Mouse (Mus musculus): ENCODE measurements around the gene D17Wsu92e.

The D17Wsu92e gene

DNA sequence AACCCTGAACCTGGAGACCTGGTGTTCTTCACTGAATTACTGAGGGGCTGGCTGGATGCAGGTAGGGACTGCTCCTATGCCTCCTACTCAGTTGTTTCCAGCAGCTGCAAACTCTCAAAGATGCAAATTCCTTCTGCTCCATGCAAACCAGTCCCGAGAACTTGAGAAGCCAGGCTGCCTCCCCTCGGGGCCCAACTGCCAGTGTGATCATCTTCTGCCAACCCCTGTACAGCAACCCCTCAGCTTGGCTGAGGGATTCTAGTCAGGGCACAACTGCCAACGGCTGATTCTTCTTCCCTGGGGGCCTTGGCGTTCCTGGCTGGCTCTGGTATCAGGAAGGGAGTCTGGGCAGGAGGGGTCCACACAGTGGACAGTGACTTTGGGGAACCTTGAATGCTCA, 74.0 kb downstream of the D17Wsu92e start:
- no peak for DNase-seq (ENCODE audit: low read depth, low spot score)

DNA sequence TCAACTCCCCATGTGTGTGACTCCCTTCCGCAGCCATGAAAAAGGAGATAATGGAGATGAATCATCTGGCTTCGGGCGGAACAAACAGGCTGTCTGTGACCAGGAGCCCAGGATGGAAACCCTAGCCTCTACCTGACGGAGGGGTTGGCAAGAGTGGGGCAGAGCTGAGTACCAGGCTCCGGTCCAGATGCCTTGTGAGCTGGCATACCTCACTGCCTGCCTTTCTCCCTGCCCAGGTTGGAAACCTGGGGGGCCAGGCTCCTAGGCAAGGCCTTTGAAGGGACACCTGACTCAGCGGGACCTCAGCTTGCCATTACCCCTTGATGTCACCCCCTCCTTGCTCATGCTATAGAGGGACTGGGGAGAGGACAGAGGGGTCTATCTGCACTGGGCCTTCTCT, 79.5 kb downstream of the D17Wsu92e start:
- no peak for DNase-seq (ENCODE audit: low read depth, low spot score)

DNA sequence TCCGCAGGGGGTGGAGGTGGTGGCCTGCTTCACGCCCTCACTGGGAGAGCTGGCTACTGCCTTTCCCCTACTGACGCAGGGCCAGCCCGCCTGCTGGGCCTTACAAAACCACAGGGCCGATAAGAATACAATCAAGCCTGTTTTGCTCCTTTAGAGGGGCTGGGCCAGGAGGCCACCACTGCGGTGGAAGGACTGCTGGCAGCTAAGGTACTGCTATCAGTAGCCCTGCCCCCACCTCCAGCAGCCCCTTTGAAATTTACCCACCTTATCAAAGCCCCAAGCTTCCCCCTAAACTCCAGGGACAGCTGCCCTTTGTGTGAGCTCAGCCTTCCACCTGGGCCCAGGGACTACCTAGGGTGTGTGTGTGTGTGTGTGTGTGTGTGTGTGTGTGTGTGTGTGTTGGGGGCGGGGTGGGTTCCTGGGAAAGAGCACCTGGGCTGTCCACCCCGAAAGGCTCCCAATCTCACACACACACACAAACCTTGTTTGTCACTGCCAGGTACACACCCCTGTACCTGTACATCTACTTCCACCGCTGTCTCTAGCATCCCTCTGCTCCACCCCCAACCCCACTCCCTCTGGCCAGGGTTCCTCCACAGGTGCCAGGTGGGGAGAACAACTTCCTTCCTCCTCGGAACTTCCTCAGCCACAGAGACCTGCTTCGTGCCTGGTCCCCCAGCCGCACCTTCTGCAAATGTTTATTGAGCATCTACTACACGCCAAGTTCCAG, 85.9 kb downstream of the D17Wsu92e start:
- no peak for DNase-seq (ENCODE audit: low read depth, low spot score)

DNA sequence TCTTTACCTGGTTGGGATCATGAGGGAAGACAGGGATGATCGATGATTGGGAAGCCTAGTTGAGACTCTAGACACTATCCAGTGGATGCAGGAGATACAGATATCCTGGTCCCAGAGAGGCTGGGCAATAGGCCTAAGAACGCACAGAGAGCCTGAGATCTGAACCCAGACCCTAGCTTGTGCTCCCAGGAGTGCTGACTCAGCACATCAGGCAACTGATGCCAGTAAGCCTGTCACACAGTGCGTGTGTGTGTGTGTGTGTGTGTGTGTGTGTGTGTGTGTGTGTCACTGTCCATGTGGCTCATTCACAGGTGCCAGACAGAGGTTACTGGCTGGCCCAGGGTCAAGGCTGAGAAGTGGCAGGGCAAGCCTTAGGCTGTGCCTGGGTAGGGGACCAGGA, 87.8 kb downstream of the D17Wsu92e start:
- DNase-seq (ENCODE audit: low read depth, low spot score) = no peak

DNA sequence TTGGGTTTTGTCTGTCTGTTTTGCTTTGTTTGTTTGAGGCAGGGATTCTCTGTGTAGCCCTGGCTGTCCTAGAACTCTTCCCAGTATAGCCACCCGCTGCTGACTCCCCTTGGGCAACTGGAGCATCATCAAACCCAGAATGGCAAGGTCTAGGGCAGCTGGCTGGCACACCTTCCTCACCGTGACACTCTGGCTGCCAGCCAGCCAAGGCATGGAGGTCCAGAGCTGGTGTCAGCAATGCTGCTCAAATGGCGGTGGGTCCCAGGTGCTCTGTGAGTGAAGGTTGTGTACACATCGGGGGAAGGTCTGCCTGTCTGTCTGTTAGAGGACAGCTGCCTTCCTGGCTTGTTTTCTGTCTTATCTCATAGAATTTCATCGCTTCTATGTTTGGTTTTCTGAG, 88.3 kb downstream of the D17Wsu92e start:
- DNase-seq (ENCODE audit: low read depth, low spot score) = no peak

DNA sequence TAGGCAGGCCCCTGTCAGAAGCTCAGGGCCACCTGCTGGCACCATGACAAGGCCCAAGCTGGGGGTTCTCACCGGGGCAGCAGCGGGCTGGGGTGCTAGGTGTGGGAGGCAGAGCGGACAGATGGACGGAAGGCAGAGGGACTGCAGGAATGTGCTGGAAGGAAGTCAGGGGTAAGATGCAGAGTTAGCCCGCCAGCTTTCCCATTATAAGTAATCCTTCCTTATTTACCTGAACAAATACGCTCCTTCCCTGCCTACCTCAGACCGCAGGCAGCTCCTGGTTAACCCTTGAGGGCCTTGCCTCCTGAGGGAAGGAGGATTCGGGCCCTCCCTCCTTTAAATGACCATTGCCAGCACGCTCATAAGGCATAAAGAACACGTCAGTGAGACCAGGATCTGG, 91.7 kb downstream of the D17Wsu92e start, which contains the start of gene Spdef:
TSS of gene Spdef (minus strand) at position 186 of the 400 bp plus-strand sequence.
- no peak for DNase-seq (ENCODE audit: low read depth, low spot score)

DNA sequence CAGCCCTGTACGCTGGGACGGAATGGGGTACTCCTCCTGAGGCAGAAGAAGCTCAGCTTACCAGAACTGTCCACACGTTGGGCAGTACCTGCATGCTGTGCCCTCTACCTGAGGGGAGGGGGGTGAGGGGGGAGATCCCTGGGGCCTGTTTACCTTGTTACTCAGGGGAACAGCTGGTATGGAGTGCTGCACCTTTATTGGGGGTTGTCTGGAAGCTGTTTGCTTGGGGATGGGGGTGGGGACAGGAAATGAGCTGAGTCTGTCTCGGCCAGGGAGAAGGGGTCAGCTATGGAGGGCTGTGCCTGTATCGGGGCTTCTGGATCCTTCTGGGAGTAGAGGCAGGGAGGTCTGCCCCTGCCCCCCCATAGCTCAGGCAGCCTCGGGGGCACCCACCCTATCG, 93.9 kb downstream of the D17Wsu92e start:
- DNase-seq (ENCODE audit: low read depth, low spot score) = no peak

DNA sequence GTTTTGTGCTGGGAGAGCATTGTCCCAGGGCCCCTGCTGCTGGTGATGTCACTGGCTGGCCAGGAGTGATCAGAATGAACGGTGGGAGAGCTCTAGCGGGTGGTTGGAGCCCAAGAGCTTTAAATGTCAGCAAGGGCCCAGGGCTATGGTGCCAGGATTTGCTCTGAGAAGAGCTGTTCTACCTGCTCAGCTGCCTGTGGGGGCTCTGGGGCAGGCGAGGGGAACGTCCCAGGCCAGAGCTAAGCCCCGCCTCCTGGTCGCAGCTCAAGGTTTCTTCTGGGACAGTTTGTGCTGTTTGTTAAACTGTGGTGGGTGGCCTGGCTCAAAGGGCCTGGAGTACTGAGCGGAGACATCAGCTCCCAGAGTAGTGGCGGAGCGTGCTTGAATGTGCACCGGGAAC, 95.0 kb downstream of the D17Wsu92e start:
- DNase-seq (ENCODE audit: low read depth, low spot score) = no peak

DNA sequence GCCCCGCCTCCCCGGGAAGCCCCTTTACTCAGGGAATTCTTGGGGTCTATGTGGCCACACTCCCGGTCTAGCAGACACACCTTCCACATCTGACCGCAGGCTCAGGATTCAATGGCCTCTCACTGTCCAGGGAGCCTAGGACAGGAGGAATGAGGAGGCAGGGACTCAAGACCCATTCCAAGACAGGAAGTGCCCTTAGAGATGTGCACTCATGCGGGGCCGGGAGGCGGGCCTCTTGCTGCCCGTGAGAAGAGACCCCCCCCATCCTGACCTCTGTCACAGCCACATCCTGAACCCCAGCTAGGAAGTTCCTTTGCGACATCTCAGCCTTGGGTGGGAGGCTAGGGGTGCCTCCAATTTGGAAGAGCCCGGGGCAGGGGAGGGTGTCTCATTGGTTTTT, 95.4 kb downstream of the D17Wsu92e start:
- DNase-seq (ENCODE audit: low read depth, low spot score) = no peak

DNA sequence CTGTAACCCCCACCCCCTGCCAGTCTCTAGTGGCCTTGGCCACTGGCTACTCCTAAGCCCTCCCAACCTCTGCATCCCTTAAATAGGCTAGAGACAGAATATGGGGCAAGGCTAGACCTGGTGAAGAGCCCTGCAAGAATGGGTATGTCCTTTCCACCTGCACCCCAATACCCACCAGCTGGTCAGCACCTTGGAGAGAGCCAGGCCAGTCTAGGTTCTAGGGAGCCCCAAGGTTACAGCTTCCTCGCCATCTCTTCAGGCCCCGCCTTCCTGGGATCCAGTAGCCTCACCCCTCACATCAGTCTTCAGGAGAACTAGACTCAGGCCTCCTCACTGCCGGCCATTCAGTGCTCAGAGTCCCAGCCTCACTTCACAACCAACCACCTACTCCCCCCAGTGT, 96.1 kb downstream of the D17Wsu92e start:
- no peak for DNase-seq (ENCODE audit: low read depth, low spot score)

DNA sequence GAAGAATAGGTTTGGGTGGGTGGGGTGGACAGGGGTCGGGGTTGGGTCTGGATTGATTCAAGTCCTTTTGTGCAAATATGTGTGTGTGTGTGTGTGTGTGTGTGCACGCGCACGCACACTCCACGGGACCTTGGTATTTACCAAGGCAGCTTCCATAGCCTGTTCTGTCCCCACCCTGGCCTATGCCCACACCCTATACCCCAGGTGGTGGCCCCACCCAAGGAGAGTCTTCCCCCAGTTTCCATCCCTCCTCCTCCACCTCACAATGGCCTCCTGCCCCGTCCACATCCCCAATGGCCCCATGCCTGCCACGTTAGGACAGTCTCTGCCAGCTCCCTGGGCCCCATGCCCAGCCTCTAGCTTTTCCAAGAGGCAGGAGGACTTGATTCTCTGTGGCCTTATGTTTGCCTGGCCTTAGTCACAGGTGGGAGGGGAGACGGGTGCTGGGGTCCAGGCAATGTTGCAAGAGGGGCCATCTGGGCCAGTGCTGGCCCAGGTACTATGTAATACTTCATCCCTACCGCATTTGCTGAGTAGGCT, 99.3 kb downstream of the D17Wsu92e start:
- no peak for DNase-seq (ENCODE audit: low read depth, low spot score)

DNA sequence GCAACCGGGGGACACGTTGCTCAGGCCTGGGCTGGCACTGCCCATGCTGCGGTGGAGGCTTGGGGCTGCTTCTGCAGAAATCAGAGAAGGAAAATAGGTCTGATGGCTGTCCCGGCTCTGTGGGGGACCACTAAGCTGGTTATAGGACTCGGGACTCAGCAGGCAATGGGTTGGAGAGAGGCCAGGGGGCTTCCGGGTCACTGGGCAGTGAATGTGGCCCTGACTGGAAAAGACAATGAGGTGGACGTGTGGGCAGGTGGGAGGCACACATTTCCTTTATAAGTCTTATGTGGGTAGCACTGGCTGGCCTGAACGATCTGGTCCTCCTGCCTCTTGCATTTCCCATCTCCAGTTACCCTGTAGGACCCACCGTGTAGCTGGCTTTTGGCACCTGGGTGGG, 100.1 kb downstream of the D17Wsu92e start:
- no peak for DNase-seq (ENCODE audit: low read depth, low spot score)

DNA sequence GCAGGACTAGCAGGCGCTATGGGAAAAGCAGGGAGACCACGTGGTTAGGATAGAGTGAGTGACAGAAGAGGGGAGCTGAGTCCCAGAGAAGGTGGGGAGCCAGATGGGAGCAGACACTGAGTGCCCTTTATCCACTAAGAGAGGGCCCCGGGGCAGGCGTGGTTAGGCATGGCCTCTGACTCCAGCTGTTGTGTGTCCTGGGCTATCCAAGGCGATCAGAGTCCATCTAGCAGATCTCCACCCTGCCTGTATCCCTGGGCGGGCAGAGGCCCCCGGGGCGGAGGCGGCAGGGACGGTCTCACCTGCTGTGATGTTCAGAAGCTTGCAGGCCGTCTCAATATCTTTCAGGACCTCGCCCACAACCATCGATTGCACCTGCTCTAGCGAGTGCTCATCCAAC, 100.8 kb downstream of the D17Wsu92e start:
- DNase-seq (ENCODE audit: low read depth, low spot score) = no peak

DNA sequence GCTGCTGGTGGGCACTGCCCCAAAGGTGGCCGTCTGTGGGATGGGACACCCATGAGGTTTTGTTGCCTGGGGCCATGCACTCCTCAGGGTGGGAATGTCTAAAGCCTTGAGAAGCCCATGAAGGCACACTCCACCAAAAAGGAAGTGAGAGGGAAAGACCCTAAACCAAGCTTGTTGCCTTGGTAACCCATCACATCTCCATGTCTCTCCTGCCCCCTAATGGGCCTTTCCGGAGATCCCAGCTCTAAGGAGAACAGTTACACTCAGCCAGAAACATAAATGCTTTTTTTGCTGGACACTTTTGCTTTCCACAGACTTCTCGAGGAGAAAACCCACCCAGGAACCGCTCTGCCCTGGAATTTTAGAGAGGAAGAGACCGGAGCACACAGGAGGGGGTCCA, 102.2 kb downstream of the D17Wsu92e start:
- DNase-seq (ENCODE audit: low read depth, low spot score) = no peak

DNA sequence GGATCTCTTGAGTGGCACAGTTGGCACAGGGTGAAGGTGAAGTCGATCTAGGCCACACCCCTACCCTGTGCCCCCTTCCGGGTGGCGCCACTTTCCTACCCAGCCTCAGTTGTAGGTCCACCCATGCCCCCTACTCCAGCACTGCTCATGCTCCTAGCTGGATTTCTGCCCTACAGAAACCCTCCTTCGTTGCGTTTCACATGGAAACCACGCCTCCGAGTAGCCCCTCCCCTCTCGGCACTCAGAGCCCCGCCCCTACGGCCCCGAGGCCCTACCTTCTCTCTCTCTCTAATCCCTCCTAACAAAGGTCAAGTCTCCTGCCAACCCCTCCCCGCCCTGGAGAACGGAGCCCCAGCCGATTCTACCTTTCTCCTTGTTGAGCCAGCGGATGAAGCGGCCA, 103.6 kb downstream of the D17Wsu92e start:
- no peak for DNase-seq (ENCODE audit: low read depth, low spot score)

DNA sequence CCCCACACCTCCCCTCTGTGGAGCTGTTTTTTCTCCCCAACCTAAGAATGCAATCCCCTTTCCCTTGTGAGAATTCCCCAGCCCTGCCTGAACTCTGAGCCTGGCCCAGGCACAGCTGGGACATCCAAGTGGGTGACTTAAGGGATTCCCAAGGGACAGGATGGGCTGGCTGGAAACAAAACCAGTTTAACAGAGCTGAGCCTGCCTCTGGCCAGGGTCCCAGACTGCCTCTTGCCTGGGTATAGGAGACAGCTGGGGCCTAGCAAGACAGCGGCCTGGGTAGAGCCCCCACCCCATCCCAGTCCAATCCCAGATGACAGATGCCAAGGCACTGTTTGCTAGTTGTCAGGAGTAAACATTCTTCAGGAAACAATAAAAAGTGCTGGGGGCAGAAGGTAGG, 107.6 kb downstream of the D17Wsu92e start:
- DNase-seq (ENCODE audit: low read depth, low spot score) = no peak

DNA sequence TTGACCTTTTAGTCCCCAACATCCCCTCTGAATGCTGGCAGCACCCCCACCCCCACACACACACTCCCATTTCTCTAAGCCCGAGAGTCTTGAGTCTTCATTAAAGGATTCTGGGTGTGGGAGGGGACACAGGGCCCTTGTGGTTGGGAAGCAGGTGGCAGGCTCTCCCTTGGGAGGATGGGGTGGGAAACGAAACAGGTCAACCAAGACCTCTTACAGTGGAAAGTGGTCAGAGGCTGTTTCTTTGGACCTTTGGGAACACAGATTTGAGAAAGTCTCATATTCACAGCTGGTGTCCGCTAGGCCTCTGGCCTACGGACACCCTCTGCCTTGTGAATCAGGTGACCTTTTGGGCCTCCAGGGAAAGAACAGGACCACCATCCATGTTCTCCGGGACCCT, 110.8 kb downstream of the D17Wsu92e start:
- no peak for DNase-seq (ENCODE audit: low read depth, low spot score)

DNA sequence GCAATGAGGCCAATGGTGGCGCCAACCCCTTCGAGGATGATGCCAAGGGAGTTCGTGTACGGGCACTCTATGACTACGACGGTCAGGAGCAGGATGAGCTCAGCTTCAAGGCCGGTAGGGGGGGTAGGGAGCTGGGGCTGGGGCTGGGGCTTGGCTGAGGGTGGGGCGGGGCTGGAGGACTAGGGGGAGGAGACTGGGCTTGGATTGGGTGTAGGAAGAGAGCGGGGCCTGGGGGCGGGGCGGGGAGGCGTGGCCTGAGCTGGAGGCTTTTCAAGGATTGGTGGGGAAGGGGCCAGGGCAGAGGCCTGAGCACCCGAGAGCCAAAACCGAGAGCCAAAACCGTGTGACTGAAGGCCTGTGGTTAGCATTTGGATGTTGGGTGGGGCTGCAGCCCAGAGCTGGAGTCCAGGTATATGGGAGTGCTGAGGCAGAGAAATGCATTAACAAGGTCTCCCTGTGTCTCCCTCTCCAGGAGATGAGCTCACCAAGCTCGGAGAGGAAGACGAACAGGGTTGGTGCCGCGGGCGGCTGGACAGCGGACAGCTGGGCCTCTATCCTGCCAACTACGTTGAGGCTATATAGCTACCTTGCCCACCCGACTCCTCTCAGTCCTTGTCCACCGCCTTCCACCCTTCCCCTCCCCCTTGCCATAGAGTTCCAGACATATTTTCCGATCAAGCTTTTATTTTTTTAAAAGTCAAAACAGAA, 112.3 kb downstream of the D17Wsu92e start:
- no peak for DNase-seq (ENCODE audit: low read depth, low spot score)

DNA sequence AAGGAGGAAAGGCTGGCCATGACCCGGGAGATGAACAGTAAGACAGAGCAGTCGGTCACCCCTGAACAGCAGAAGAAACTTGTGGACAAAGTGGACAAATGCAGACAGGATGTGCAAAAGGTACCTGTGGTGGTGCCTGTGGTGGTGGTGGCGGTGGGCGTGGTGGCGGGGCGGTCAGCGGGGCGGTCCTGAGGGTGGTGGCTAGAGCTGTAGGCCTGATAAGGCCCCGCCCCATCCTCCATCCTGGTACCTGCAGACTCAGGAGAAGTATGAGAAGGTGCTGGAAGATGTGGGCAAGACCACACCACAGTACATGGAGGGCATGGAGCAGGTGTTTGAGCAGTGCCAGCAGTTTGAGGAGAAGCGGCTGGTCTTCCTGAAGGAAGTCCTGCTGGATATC, 114.8 kb downstream of the D17Wsu92e start:
- DNase-seq (ENCODE audit: low read depth, low spot score) = no peak

DNA sequence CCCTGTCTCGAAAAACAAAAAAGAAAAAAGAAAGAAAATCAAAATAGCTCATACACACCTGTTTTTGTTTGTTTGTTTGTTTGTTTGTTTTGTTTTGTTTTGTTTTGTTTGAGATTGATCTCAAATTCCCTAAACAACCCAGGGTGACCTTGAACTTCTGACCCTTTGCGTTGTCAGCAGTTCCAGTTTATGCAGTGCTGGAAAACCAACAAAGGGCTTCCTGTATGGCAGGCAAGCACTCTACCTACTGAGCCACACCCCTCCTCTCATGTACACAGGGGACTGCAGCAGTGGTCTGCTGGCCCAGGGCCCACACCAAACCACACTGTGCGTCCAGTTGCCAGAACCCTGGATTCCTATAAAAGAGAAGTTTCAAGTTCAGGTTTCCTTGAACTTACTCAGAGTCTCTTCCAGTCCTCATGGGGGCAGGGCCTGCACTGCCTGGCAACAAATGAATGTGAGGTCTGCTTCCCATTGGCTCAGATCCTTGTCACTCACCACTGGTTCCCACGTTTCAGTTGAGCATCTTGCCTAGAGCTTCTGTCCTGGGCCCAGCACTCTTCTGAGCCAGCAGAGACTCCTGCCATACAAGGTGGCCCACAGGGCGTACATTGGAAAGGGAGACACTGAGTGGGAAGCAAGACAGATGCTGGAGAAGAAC, 116.4 kb downstream of the D17Wsu92e start:
- no peak for DNase-seq (ENCODE audit: low read depth, low spot score)

DNA sequence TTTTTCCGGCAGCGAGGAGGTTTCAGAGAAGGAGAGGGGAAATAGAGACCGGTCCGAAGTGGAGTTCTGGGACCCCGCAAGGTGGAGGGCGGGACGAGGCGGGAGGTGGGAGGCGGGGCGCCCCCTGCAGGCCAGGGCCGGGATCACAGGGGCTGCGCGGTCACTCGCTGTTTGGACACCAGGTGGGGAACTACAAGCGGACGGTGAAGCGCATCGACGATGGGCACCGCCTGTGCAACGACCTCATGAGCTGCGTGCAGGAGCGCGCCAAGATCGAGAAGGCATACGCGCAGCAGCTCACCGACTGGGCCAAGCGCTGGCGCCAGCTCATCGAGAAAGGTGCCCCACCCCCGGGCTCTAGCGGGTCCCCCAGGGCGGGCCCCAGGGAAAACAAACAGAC, 117.9 kb downstream of the D17Wsu92e start:
- DNase-seq (ENCODE audit: low read depth, low spot score) = no peak

DNA sequence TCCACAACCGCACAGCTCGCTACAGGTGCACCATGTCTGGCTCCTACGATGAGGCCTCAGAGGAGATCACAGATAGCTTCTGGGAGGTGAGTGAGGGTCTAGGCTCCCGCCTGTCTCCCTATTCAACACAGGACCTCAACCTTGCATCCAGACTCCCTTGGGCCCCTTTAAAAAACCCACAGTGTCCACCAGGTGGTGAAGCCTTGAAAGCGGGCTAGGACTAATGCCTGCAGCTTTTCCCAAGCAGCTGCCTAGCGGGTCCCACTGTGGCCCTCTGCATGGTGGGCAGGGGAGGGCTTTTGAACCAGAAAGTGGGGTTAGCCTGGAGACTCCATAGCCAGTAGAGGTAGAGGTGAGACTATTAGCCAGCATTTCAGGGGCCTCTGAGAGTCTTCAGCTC, 118.6 kb downstream of the D17Wsu92e start:
- DNase-seq (ENCODE audit: low read depth, low spot score) = no peak
